In genomic region chr2:113420691-113421090, GRCm38 (mm10) we compare ENCODE assay signal across 12 mouse cellular contexts.
"Had no signal": no experiment of that assay in that cellular context is flagged by ENCODE, and none has a peak within 500 bp of the region (broad histone marks: within the 10 kb centered on the region; RNA-seq: fewer than 3 reads in every experiment).

No protein-coding gene starts in this region.

- H3K4me3 ChIP-seq: limb, embryonic 12.5 days; liver, embryonic 13.5 days; midbrain, embryonic 13.5 days; myocyte; neural tube, embryonic 15.5 days had no signal

- H3K4me2 ChIP-seq: limb, embryonic 12.5 days; liver, embryonic 13.5 days; midbrain, embryonic 13.5 days; neural tube, embryonic 15.5 days had no signal

- H3K4me1 ChIP-seq: limb, embryonic 12.5 days; liver, embryonic 13.5 days; midbrain, embryonic 13.5 days had no signal

- H3K9me3 ChIP-seq: limb, embryonic 12.5 days; liver, embryonic 13.5 days; midbrain, embryonic 13.5 days; neural tube, embryonic 15.5 days had no signal

- H3K36me3 ChIP-seq: limb, embryonic 12.5 days; liver, embryonic 13.5 days; midbrain, embryonic 13.5 days; neural tube, embryonic 15.5 days had no signal

- H3K9ac ChIP-seq: limb, embryonic 12.5 days; liver, embryonic 13.5 days; liver, postnatal 0 days; midbrain, embryonic 13.5 days; neural tube, embryonic 15.5 days had no signal

- ATAC-seq: liver, postnatal 0 days; midbrain, embryonic 13.5 days had no signal

- DNase-seq: kidney, postnatal 10 days; layer of hippocampus, postnatal 36 days; liver; liver, embryonic 13.5 days; liver, postnatal 0 days; lung, postnatal 36 days; thymus, adult 18-20 months; thymus, postnatal 14 days had no signal

- H3K27me3 ChIP-seq: limb, embryonic 12.5 days; liver, embryonic 13.5 days; midbrain, embryonic 13.5 days; neural tube, embryonic 15.5 days had no signal

- H3K27ac ChIP-seq: limb, embryonic 12.5 days; liver, embryonic 13.5 days; midbrain, embryonic 13.5 days; neural tube, embryonic 15.5 days had no signal
